Mouse (Mus musculus) T-cell, adult 2 months (primary cell): ENCODE measurements at regions not wholly inside any gene's neighbourhood (a gene's known extent, or its start where the extent isn't known, plus 50 kb on each side); places are given as distances from the start of the nearest gene placed in this dataset.

Experiments
- DNase-seq: peaks from one replicate; pipeline ENCODE4 v3.0.0; 2022; ENCODE audit warnings: low spot score

DNA sequence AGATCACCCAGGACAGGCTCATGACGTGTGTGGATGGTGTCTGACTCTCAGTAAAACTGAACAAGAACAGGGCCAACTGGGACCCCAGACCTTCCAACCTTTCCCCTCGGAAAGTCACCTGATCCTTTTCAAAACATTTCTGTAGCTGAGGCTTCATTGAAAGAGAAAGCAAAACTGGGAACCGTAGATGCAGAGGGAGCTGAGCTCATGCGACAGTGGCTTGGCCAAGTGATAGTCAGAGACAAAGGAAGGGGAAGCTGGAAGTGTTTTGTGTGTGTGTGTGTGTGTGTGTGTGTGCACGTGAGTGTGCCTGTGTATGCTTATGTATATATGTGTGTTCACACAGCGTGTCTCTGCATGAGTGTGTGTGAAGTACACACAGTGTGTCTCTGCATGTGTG is 56.7 kb downstream of the Cryba4 start:
- DNase-seq = no peak
